Mouse (Mus musculus): ENCODE measurements around the gene Cd22. TPM values are rescaled to one million over a fixed set of nuclear protein-coding genes. Genes with fewer than 3 reads are reported as not detected.

The Cd22 gene
- polyA plus RNA-seq, 1 experiment: 11.2 TPM

DNA sequence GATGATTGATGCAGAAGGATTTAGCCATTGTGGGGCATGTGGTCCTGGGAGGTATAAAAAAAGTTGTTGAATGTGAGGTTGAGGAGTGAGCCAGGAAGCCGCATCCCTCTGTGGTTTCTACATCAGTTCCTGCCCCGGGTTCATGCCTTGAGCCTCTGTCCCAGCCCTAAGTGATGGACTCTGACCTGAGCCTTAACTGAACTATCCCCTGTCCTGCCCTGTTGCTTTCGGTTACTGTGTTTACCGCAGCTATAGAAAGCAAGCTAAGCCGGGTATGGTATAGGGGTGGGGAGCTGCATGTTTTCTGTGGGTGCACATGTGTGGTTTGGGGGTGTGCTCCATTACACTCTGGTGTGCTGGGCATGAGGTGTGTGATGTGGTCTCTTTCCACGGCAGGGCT, 29.6 kb upstream of the Cd22 start:
- DNase-seq: no peak
- Histone ChIP-seq H3K27me3 (replicated peaks; ENCODE audit: control insufficient read depth, insufficient read depth, low read length) (no peaks in the 10 kb centered on the region), H3K4me3 (ENCODE audit: insufficient read depth, low read depth, low read length) (no peak overlapping the region), H3K36me3 (ENCODE audit: control insufficient read depth, insufficient read depth, low read length) (no peaks in the 10 kb centered on the region), H3K27ac (ENCODE audit: insufficient read depth, low read depth, low read length) (no peak overlapping the region), H3K4me1 (ENCODE audit: control insufficient read depth, insufficient read depth, low read length) (no peaks in the 10 kb centered on the region)
- WGBS: 63% methylated on average over 6 of the region's 6 CpGs
- TF ChIP-seq POLR2A (IDR thresholded peaks at IDR 0.05; ENCODE audit: low read depth, low read length): no peak
- TF ChIP-seq CTCF (conservative IDR thresholded peaks at IDR 0.05; ENCODE audit: insufficient read depth, insufficient read length, low read depth, low read length): no peak

DNA sequence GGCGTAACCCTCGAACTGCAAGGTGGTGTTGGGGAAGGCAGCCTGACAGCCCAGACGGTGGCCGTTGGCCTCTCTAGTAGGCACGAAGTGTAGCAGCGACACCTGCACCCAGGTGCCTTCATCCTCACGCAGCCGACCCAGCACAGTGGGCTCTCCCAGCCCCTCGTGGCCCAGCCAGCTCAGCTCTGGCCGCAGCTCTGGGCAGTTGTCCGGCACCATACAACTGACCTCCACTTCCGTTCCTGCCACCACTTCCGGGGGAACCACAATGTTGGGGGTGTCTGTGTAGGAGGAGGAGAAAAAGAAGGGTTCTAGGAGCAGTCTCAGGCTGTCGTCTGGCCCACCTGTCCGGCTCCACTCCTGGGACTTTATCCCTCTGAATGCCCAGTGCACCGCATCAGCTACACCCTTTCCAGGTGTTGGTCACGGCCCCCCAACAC, 28.9 kb upstream of the Cd22 start:
- peak overlapping the region; percentile 19 for H3K4me3 ChIP-seq (ENCODE audit: insufficient read depth, low read depth, low read length)
- no peaks in the 10 kb centered on the region for H3K27me3 ChIP-seq (replicated peaks; ENCODE audit: control insufficient read depth, insufficient read depth, low read length)
- H3K4me1 ChIP-seq (ENCODE audit: control insufficient read depth, insufficient read depth, low read length): no peaks in the 10 kb centered on the region
- H3K36me3 ChIP-seq (ENCODE audit: control insufficient read depth, insufficient read depth, low read length): no peaks in the 10 kb centered on the region
- TF ChIP-seq POLR2A (IDR thresholded peaks at IDR 0.05; ENCODE audit: low read depth, low read length) (no peak), CTCF (conservative IDR thresholded peaks at IDR 0.05; ENCODE audit: insufficient read depth, insufficient read length, low read depth, low read length) (no peak)
- 24% methylated on average over 17 of the region's 17 CpGs for WGBS
- no peak overlapping the region for H3K27ac ChIP-seq (ENCODE audit: insufficient read depth, low read depth, low read length)
- DNase-seq: no peak

- peak overlapping the region; percentile 19 for H3K4me3 ChIP-seq (ENCODE audit: insufficient read depth, low read depth, low read length)
Measured at GRCm38 (mm10) chr7:30908277-30908991, 28.3 kb upstream of the Cd22 start.

DNA sequence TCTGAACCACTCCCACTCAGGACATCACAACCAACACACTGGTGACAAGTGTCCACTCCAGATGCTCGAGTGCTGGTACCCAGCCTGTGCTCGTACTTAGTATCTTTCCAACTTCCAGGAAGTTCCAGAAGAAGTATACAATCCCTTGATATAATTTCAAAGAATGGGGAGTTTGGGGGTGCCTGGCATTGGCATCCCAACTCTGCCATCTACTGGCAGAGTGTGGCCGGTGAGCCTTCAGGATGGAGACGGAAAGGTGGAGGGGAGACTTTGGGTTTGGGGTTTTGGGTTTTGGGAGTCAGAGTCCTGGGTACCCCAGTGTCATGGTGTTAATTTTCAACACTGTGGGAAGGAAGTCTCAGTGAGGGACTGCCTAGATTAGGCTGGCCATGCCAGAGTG, 23.9 kb upstream of the Cd22 start:
- H3K27me3 ChIP-seq (replicated peaks; ENCODE audit: control insufficient read depth, insufficient read depth, low read length): no peaks in the 10 kb centered on the region
- TF ChIP-seq POLR2A (IDR thresholded peaks at IDR 0.05; ENCODE audit: low read depth, low read length) (no peak), CTCF (conservative IDR thresholded peaks at IDR 0.05; ENCODE audit: insufficient read depth, insufficient read length, low read depth, low read length) (peak; percentile 62)
- H3K4me1 ChIP-seq (ENCODE audit: control insufficient read depth, insufficient read depth, low read length): no peaks in the 10 kb centered on the region
- WGBS: 44% methylated on average over 4 of the region's 4 CpGs
- no peak overlapping the region for H3K27ac ChIP-seq (ENCODE audit: insufficient read depth, low read depth, low read length)
- H3K36me3 ChIP-seq (ENCODE audit: control insufficient read depth, insufficient read depth, low read length): no peaks in the 10 kb centered on the region
- no peak overlapping the region for H3K4me3 ChIP-seq (ENCODE audit: insufficient read depth, low read depth, low read length)
- no peak for DNase-seq

More at GRCm38 (mm10) chr7:30908277-30908991, 28.3 kb upstream of the Cd22 start:
- H3K4me1 ChIP-seq (ENCODE audit: control insufficient read depth, insufficient read depth, low read length): no peaks in the 10 kb centered on the region
- DNase-seq: peak; percentile 25
- H3K27me3 ChIP-seq (replicated peaks; ENCODE audit: control insufficient read depth, insufficient read depth, low read length): no peaks in the 10 kb centered on the region
- 4% methylated on average over 26 of the region's 26 CpGs for WGBS
- H3K36me3 ChIP-seq (ENCODE audit: control insufficient read depth, insufficient read depth, low read length): no peaks in the 10 kb centered on the region
- no peak for TF ChIP-seq CTCF (conservative IDR thresholded peaks at IDR 0.05; ENCODE audit: insufficient read depth, insufficient read length, low read depth, low read length)
- TF ChIP-seq POLR2A (IDR thresholded peaks at IDR 0.05; ENCODE audit: low read depth, low read length): no peak
- no peak overlapping the region for H3K27ac ChIP-seq (ENCODE audit: insufficient read depth, low read depth, low read length)

- H3K27me3 ChIP-seq (replicated peaks; ENCODE audit: control insufficient read depth, insufficient read depth, low read length): no peaks in the 10 kb centered on the region
- H3K27ac ChIP-seq (ENCODE audit: insufficient read depth, low read depth, low read length): no peak overlapping the region
- no peak overlapping the region for H3K4me3 ChIP-seq (ENCODE audit: insufficient read depth, low read depth, low read length)
- 0 out of 2 replicates have a peak, but pooled peaks cover 3% of the 10 kb centered on the region for H3K4me1 ChIP-seq (ENCODE audit: control insufficient read depth, insufficient read depth, low read length)
- 63% methylated on average over 3 of the region's 3 CpGs for WGBS
- H3K36me3 ChIP-seq (ENCODE audit: control insufficient read depth, insufficient read depth, low read length): no peaks in the 10 kb centered on the region
- DNase-seq: no peak
- TF ChIP-seq POLR2A (IDR thresholded peaks at IDR 0.05; ENCODE audit: low read depth, low read length) (no peak), CTCF (conservative IDR thresholded peaks at IDR 0.05; ENCODE audit: insufficient read depth, insufficient read length, low read depth, low read length) (no peak)
Measured at GRCm38 (mm10) chr7:30895217-30895616, 15.1 kb upstream of the Cd22 start.

- no peaks in the 10 kb centered on the region for H3K36me3 ChIP-seq (ENCODE audit: control insufficient read depth, insufficient read depth, low read length)
- WGBS: 49% methylated on average over 3 of the region's 3 CpGs
- DNase-seq: peak; percentile 42
- H3K4me3 ChIP-seq (ENCODE audit: insufficient read depth, low read depth, low read length): no peak overlapping the region
- peak overlapping the region; percentile 79 for H3K27ac ChIP-seq (ENCODE audit: insufficient read depth, low read depth, low read length)
- H3K4me1 ChIP-seq (ENCODE audit: control insufficient read depth, insufficient read depth, low read length): 0 out of 2 replicates have a peak, but pooled peaks cover 3% of the 10 kb centered on the region
- no peaks in the 10 kb centered on the region for H3K27me3 ChIP-seq (replicated peaks; ENCODE audit: control insufficient read depth, insufficient read depth, low read length)
- no peak for TF ChIP-seq POLR2A (IDR thresholded peaks at IDR 0.05; ENCODE audit: low read depth, low read length)
- no peak for TF ChIP-seq CTCF (conservative IDR thresholded peaks at IDR 0.05; ENCODE audit: insufficient read depth, insufficient read length, low read depth, low read length)
Measured at GRCm38 (mm10) chr7:30892515-30892914, 12.4 kb upstream of the Cd22 start.

- WGBS: 68% methylated on average over 9 of the region's 9 CpGs
- Histone ChIP-seq H3K36me3 (ENCODE audit: control insufficient read depth, insufficient read depth, low read length) (no peaks in the 10 kb centered on the region), H3K27ac (ENCODE audit: insufficient read depth, low read depth, low read length) (no peak overlapping the region), H3K4me3 (ENCODE audit: insufficient read depth, low read depth, low read length) (no peak overlapping the region), H3K27me3 (replicated peaks; ENCODE audit: control insufficient read depth, insufficient read depth, low read length) (no peaks in the 10 kb centered on the region), H3K4me1 (ENCODE audit: control insufficient read depth, insufficient read depth, low read length) (0 out of 2 replicates have a peak, but pooled peaks cover 3% of the 10 kb centered on the region)
- no peak for TF ChIP-seq POLR2A (IDR thresholded peaks at IDR 0.05; ENCODE audit: low read depth, low read length)
- TF ChIP-seq CTCF (conservative IDR thresholded peaks at IDR 0.05; ENCODE audit: insufficient read depth, insufficient read length, low read depth, low read length): no peak
- no peak for DNase-seq
Measured at GRCm38 (mm10) chr7:30891746-30892145, 11.6 kb upstream of the Cd22 start.

Data from kidney, adult 2 months (tissue).